ENCODE assay signal across 17 mouse cellular contexts in genomic region chrX:139785764-139786163, GRCm38 (mm10). TPM values are rescaled to one million over a fixed set of nuclear protein-coding genes. Genes with fewer than 3 reads are reported as not detected.
DNase-seq lines count a peak whose midpoint lies in the region; ATAC-seq lines count a peak whose summit lies in the region.
"Had no signal": no experiment of that assay in that cellular context is flagged by ENCODE, and none has a peak within 500 bp of the region (broad histone marks: within the 10 kb centered on the region; RNA-seq: fewer than 3 reads in every experiment).

No protein-coding gene starts in this region.

- no peaks in the 10 kb centered on the region for H3K9me3 ChIP-seq in heart, embryonic 10.5 days
- no peaks in the 10 kb centered on the region for H3K9me3 ChIP-seq in heart, embryonic 11.5 days (replicated peaks; ENCODE audit: control insufficient read depth, low read length)
- H3K9me3 ChIP-seq in heart, embryonic 15.5 days (replicated peaks): no peaks in the 10 kb centered on the region
- H3K9me3 ChIP-seq: embryonic facial prominence, embryonic 12.5 days; forebrain, embryonic 12.5 days; neural tube, embryonic 12.5 days had no signal

- no peak overlapping the region for H3K27ac ChIP-seq in heart, embryonic 10.5 days
- H3K27ac ChIP-seq in heart, embryonic 11.5 days (ENCODE audit: low read depth, low read length): no peak overlapping the region
- no peak overlapping the region for H3K27ac ChIP-seq in heart, embryonic 15.5 days
- H3K27ac ChIP-seq: embryonic facial prominence, embryonic 12.5 days; forebrain, embryonic 12.5 days; macrophage; neural tube, embryonic 12.5 days had no signal

- peaks cover 8% of the 10 kb centered on the region for H3K27me3 ChIP-seq in heart, embryonic 10.5 days (ENCODE audit: insufficient read depth, poor library complexity, severe bottlenecking)
- H3K27me3 ChIP-seq in heart, embryonic 11.5 days (ENCODE audit: control insufficient read depth, insufficient read depth, low read length): no peaks in the 10 kb centered on the region
- H3K27me3 ChIP-seq in heart, embryonic 15.5 days: no peaks in the 10 kb centered on the region
- H3K27me3 ChIP-seq: neural tube, embryonic 12.5 days had no signal

- peak; percentile 39 for DNase-seq in heart, embryonic 10.5 days (ENCODE audit: low spot score)
- peak; percentile 67 to 69 for DNase-seq in kidney, postnatal 36 days
- peak; percentile 34 to 38 for DNase-seq in lung, postnatal 4 days
- no peak for DNase-seq in left cerebral cortex, postnatal 36 days (ENCODE audit: low spot score in 2 of 2)
- no peak for DNase-seq in cerebellum, adult 9-11 months
- DNase-seq: cerebellum, postnatal 14 days; retina, postnatal 1 day had no signal

- peaks cover 6% of the 10 kb centered on the region; the same call in 1 of the 2 replicates for H3K4me1 ChIP-seq in heart, embryonic 10.5 days
- peaks cover 3% of the 10 kb centered on the region; the same call in 1 of the 2 replicates for H3K4me1 ChIP-seq in heart, embryonic 11.5 days (ENCODE audit: control insufficient read depth, insufficient read depth, low read length)
- 0 out of 2 replicates have a peak, but pooled peaks cover 2% of the 10 kb centered on the region for H3K4me1 ChIP-seq in heart, embryonic 15.5 days (replicated peaks)
- H3K4me1 ChIP-seq: embryonic facial prominence, embryonic 12.5 days; neural tube, embryonic 12.5 days had no signal

- no peak overlapping the region for H3K9ac ChIP-seq in heart, embryonic 11.5 days (ENCODE audit: low read depth, low read length)
- no peak overlapping the region for H3K9ac ChIP-seq in heart, embryonic 15.5 days
- H3K9ac ChIP-seq: embryonic facial prominence, embryonic 12.5 days; forebrain, embryonic 12.5 days; neural tube, embryonic 12.5 days had no signal

- intact Hi-C loops in left cerebral cortex, postnatal 36 days (cut with DNase I): no loop called here

- H3K4me2 ChIP-seq in heart, embryonic 11.5 days: no peak overlapping the region
- H3K4me2 ChIP-seq in heart, embryonic 15.5 days: no peak overlapping the region
- H3K4me2 ChIP-seq: embryonic facial prominence, embryonic 12.5 days; forebrain, embryonic 12.5 days; neural tube, embryonic 12.5 days had no signal

- no peak for ATAC-seq in heart, embryonic 11.5 days (replicated peaks; ENCODE audit: insufficient number of reproducible peaks, low FRiP score, low TSS enrichment)
- ATAC-seq in heart, embryonic 15.5 days (replicated peaks; ENCODE audit: insufficient number of reproducible peaks, insufficient read depth, low FRiP score, low read depth): 0 out of 2 replicates have a peak, but pooled peaks have one; percentile 50
- ATAC-seq: midbrain, embryonic 16.5 days had no signal

- no peak overlapping the region for H3K4me3 ChIP-seq in heart, embryonic 10.5 days
- H3K4me3 ChIP-seq in heart, embryonic 11.5 days (ENCODE audit: low read depth, low read length): no peak overlapping the region
- H3K4me3 ChIP-seq in heart, embryonic 15.5 days: no peak overlapping the region
- H3K4me3 ChIP-seq: embryonic facial prominence, embryonic 12.5 days; forebrain, embryonic 12.5 days; neural tube, embryonic 12.5 days had no signal

- no peaks in the 10 kb centered on the region for H3K36me3 ChIP-seq in heart, embryonic 10.5 days
- H3K36me3 ChIP-seq in heart, embryonic 11.5 days (ENCODE audit: control insufficient read depth, insufficient read depth, low read length): no peaks in the 10 kb centered on the region
- H3K36me3 ChIP-seq in heart, embryonic 15.5 days: no peaks in the 10 kb centered on the region
- H3K36me3 ChIP-seq: embryonic facial prominence, embryonic 12.5 days; forebrain, embryonic 12.5 days; neural tube, embryonic 12.5 days had no signal

- WGBS in heart, embryonic 10.5 days: 36% methylated on average over 1 of the region's 1 CpGs
- WGBS in heart, embryonic 11.5 days (ENCODE audit: insufficient replicate concordance): 40% methylated on average over 1 of the region's 1 CpGs
- 23% methylated on average over 1 of the region's 1 CpGs for WGBS in heart, embryonic 15.5 days

RNA-seq across cellular contexts. Expression of gene Ripply1, which starts 3.6 kb away (rescaled TPM):
- not detected in 2 replicates for polyA plus RNA-seq in heart, embryonic 10.5 days (2016; fragmentation: Nextera tagmentation; extraction: Ambion mirVana)
- not detected in 2 replicates for polyA plus RNA-seq in heart, embryonic 11.5 days (2014; fragmentation: Nextera tagmentation; extraction: Ambion mirVana)
- not detected in 2 replicates for polyA plus RNA-seq in heart, embryonic 15.5 days (2015; fragmentation: Nextera tagmentation; extraction: Ambion mirVana)
- not detected for total RNA-seq in left cerebral cortex, postnatal 36 days (2021)
- total RNA-seq: adrenal gland, adult 18-20 months; heart, postnatal 10 days had no signal
- polyA plus RNA-seq: embryonic facial prominence, embryonic 12.5 days; forebrain, embryonic 12.5 days; macrophage; neural tube, embryonic 12.5 days; spleen, adult 2 months had no signal

RNA-seq across cellular contexts. Expression of gene Cldn2, which starts 14.9 kb away (rescaled TPM):
- 0.30 TPM in 1 of 2 replicates, not detected in the other for polyA plus RNA-seq in heart, embryonic 10.5 days (2016; fragmentation: Nextera tagmentation; extraction: Ambion mirVana)
- not detected in 2 replicates for polyA plus RNA-seq in heart, embryonic 11.5 days (2014; fragmentation: Nextera tagmentation; extraction: Ambion mirVana)
- polyA plus RNA-seq in heart, embryonic 15.5 days (2015; fragmentation: Nextera tagmentation; extraction: Ambion mirVana): 0.19 and 0.72 TPM in 2 replicates
- under 1 TPM; 0.54 to 0.66 TPM for total RNA-seq in left cerebral cortex, postnatal 36 days (2021)
- polyA plus RNA-seq: macrophage had no signal

Comparison
In these comparisons a context has a peak if more than half of its experiments do, and no peak if none do; other contexts are left out.
1. DNase-seq: peak in heart, embryonic 10.5 days (single experiment), kidney, postnatal 36 days (2 of 2) and lung, postnatal 4 days (2 of 2); none in left cerebral cortex, postnatal 36 days (0 of 2) and cerebellum, adult 9-11 months (single experiment).